Mouse (Mus musculus): ENCODE results near the gene Fcrl5.

The Fcrl5 gene

GRCm38 (mm10) chr3:87528841-87529240 lies 93.3 kb downstream of the Fcrl5 start:
- no peak for DNase-seq

GRCm38 (mm10) chr3:87529568-87529967 lies 94.0 kb downstream of the Fcrl5 start:
- no peak for DNase-seq

- no peak for DNase-seq
These were observed 94.7 kb downstream of the Fcrl5 start for GRCm38 (mm10) chr3:87530234-87530633.

GRCm38 (mm10) chr3:87533667-87534378 lies 98.2 kb downstream of the Fcrl5 start:
- no peak for DNase-seq

- no peak for DNase-seq
These were observed 102.5 kb downstream of the Fcrl5 start for GRCm38 (mm10) chr3:87538034-87538433.

- DNase-seq, result no peak
These were observed 104.6 kb downstream of the Fcrl5 start for GRCm38 (mm10) chr3:87540028-87540675.

- no peak for DNase-seq
These were observed 105.1 kb downstream of the Fcrl5 start for GRCm38 (mm10) chr3:87540714-87541113.

GRCm38 (mm10) chr3:87542481-87543215 lies 107.1 kb downstream of the Fcrl5 start:
- no peak for DNase-seq

GRCm38 (mm10) chr3:87545554-87545953 lies 110.0 kb downstream of the Fcrl5 start:
- DNase-seq, result no peak

- no peak for DNase-seq
These were observed 110.7 kb downstream of the Fcrl5 start for GRCm38 (mm10) chr3:87546291-87546721.

GRCm38 (mm10) chr3:87549908-87550307 lies 114.3 kb downstream of the Fcrl5 start:
- DNase-seq, result no peak

Data from cerebellum, adult 9-11 months (tissue).